Mouse (Mus musculus) adrenal gland, adult 8-10 months (tissue): Measurements from ENCODE around the gene Eaf1. TPM values are rescaled to one million over a fixed set of nuclear protein-coding genes. Genes with fewer than 3 reads are reported as not detected.

ENCODE experiments used
- DNase-seq: peaks from one replicate; pipeline ENCODE4 v3.0.0; 2022
- total RNA-seq, 4 experiments: library from RNA; stranded (reverse); gene quantifications; 2 replicates each; pipeline ENCODE4 v1.2.4; 2022

The Eaf1 gene
- total RNA-seq, 4 experiments from 2014 or later: 45.1 to 53.4 (median 49.7) TPM

DNA sequence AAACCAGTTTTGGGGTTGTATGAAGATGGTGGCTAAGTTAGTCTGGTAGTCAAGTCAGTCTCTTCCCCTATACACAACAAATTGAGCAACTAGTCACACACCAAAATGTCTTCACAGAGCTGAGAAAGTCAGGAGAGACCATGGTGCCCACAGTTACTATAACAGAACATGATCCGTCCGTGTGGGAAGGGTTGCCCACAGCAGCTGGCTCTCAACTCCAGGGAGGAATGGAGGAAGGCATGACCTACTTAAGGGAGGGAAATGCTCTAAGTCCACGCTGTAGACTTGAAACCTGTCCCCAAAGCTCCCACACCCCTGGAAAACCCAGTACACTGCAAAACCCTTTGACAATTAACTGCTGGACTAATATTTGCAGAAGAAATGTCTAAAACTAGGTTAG is 16.1 kb downstream of the Eaf1 start:
- no peak for DNase-seq

DNA sequence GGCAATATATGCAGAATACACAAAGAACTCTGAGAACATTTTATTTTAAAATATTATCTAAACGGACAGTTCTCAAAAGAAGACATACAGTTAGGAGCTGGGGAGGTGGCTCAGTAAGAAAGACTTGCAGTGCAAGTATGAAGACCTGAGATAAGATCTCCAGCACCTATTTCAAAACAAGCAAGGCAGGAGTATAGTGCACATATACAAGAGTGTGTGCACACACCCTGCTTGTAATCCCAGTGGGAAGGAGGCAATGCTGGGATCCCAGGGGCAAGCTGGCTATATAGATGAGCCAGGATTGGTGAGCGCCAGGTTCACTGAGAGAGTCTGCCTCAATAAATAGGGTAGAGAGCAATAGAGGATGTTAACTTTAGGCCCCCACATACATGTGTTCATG is 21.7 kb downstream of the Eaf1 start:
- DNase-seq: no peak

DNA sequence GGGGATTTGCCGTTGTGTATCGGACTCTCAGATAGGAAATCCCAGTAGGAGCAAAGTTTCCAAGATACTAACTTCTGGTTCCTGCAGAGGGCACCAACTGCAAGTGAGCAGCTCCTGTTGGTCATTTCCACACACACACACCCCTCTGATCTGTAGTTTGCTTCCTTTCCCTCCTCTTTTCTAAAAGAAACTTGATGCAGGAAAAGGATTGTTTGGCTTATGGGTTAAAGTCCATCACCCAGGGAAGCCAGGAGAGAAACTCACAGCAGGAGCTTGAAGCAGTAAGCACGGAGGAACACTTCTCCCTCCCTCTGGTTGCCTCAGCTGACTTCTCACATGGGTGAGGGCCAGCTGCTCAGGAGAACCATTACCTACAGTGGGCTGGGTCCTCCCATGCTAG is 25.0 kb downstream of the Eaf1 start:
- DNase-seq: no peak

DNA sequence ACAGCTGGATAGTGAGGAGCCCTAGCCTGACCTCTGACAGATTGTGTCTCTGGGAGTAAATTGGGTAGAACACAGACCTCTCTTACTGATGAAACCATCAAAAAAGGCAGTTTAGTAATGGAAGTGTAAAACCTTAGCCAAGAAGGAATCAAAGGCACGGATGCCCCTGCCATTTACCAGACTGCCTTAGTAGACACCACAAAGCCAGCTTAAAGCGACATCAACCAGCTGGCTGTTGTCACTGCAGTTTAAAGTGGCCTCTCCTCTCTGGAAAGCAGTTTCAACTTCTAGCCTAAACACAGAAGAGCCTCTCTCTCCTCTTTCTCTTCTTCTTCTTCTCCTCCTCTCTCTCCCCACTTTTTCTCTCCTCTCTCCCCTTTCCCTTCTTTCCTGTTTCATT is 27.1 kb downstream of the Eaf1 start:
- DNase-seq: no peak

DNA sequence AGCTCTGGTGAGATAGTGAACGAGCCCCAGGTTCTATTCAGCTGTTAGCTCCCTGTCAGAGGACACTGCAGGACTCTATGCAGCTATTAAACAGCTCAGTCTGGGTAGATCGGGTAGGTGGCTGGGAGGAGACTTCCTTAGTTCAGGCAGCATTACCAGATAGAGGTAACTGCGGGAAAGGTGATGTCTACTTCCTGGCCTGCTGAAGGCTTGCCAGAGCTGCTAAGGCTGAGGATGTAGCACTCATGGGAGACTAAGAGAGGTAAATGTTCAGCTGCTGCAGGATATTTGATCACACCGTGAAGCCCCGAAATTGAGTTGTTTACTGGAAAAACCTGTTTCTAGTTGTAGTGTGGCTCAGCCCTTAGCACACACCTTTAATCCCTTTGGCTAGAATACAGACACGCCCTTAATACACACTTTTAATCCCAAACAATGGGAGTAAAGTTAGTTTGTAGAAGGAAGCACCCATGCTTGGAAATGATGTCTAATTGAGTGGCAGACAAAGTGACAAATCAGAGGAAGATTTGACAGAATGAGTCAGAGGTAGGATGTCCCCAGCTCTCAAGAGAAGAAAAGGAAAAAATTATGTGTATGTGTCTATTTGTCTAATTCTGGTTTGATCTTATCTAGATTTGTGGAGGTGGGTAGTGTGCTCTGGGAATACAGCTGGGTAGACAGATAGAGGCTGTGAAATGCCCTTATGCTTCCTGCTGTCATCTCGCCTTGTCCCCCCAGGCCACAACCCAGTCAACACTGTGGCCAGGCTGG is 31.0 kb downstream of the Eaf1 start:
- no peak for DNase-seq

DNA sequence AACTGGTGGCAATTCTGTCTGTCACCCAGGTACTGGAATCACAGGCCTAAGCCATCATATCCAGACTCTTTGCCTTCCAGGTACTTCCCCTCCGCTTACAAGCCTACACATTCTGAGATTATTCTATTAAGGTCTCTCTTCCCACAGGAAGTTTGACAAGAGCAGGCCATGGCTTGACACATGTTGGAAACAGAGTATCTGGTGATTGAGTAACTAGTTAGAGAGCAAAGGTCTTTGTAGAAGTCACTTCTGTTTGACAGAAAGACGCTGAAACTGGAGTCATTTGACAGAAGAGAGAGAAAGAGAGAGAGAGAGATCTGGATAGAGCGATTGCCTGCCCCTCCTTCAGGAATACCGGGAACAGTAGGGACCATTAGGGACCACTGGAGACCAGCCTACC is 36.6 kb downstream of the Eaf1 start:
- DNase-seq: no peak

DNA sequence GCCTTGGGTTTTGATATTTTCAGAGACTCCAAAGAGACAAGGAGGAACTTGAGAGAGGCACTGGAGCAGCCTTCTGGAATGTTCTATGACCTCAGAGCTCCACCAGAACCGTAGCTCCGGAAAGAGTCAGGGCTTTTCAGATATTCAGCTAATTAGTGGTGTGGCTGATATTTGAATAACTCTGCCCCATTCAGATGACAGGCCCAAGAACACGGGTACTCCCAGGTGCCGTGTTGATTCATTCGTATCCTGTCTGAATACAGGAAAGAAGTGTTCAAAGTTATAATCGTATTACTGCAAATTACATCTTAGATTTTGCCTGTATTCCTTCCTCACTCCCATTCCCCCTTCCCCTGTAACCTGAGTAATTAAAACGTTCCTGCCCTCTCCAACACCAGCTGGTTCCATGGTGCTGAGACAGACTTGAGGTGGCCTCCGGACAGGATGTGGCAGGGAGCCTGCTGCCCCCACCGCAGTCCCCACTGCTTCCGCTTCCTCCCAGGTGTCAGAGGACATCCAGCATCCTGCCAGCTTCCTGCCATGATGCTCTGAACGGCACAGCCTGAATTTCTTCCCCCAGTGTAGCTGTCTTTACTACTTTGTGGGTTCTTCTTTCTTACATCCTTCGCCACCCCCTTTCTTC is 37.4 kb downstream of the Eaf1 start:
- no peak for DNase-seq

DNA sequence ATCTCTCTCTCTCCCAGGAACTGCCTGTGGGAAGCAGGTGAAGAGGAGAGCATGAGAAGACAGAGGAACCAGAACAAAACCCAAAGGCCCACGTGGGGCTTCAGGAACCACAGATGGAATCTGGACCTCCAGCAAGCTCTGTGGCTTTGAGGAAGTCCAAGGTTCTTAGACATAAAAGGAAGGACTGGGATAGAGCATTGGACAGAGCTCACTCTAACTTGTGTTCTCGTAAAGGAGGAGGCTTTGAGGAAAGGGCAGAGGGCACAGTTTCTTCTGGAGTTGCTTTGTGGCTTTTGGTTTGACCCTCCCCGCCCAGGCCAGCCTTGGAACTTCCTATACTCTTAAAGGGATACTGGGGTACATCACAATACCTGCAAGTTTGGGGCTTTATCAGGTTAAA is 38.5 kb downstream of the Eaf1 start:
- no peak for DNase-seq

DNA sequence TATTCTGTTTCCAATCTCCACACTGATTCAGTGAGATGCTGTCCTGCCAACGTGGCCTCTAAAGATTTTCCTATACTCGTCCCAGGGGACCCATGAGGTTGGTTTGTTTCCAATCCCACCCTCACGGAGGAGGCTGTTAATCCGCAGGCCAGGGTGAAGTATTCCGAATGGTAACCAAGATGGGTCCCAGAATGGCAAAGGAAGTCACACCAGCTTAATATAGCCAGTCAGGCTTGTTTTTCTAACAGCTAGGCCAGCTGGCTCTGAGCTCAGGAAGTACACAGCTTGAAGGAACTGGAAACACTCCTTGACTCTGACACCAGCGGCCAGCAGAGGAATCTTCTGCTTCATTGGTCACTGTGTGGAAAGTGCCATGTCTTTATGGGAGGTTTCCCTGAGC is 43.1 kb downstream of the Eaf1 start:
- DNase-seq: no peak

DNA sequence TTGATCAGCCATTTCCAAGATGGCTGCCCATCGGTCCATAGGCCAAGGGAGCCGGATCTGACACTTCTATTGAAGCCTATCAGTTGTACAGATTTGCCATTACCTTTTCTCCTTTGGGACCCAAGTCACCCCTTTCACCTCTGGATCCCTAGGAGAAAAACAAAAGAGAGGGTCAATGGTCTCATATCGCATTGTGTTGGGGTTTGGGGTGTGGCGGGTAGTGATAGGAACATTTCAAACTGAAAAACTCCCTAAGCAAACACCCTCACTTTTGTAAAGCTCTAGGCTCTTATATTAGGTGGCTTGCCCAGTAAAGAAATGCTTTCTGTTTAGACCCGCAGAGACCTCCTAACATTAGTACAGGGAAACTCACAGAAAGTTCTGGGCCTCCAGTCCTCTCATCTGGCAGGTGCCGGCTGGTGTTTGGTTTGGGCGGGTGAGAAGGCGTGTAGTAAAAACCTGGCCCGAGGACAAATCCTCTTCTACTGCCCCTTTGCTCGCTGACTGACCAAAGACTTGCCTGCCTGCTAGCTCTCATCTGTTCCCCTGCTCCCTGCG is 49.8 kb downstream of the Eaf1 start:
- no peak for DNase-seq

DNA sequence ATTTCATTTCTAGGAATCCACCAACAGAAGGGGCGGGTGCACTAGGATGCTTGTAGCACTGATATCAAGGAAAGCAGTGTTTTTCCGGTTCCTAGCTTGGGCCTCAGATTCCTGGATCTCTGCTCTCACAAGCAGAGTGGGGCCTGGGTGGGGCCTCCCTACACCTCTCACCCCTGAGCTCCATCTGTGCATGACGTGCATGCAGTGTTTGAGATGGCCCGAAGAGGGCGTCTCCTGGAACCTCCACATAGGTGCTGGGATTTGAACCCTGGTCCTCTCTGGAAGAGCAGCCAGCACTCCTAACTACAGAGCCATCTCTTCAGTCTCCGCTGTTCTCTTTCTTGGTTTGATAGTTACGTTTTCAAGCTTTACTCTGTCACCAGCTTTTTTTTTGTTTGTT is 60.8 kb downstream of the Eaf1 start:
- no peak for DNase-seq

DNA sequence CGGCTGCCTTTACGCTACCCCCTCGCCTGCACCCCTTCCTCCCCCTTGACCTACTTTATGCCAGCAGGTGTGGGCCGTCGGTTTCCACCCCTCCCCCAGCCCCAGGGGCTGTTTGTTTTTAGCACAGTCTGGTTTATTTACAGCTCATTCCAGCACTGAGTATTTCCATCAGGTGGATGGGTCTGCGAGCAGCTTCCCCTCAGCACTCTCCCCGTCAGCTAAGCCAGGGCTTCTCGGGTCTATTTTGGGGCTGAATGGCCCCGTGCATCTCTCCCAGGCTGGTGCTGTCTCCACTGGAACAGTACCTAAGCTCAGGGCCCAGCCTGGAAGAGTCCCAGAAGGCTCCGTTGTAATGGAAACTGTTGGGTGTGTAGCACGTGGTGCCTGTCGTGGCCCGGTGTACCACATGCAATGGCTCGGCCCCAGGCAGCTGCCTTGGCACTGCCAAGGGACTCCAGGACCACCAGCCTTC is 61.8 kb downstream of the Eaf1 start:
- DNase-seq: no peak

DNA sequence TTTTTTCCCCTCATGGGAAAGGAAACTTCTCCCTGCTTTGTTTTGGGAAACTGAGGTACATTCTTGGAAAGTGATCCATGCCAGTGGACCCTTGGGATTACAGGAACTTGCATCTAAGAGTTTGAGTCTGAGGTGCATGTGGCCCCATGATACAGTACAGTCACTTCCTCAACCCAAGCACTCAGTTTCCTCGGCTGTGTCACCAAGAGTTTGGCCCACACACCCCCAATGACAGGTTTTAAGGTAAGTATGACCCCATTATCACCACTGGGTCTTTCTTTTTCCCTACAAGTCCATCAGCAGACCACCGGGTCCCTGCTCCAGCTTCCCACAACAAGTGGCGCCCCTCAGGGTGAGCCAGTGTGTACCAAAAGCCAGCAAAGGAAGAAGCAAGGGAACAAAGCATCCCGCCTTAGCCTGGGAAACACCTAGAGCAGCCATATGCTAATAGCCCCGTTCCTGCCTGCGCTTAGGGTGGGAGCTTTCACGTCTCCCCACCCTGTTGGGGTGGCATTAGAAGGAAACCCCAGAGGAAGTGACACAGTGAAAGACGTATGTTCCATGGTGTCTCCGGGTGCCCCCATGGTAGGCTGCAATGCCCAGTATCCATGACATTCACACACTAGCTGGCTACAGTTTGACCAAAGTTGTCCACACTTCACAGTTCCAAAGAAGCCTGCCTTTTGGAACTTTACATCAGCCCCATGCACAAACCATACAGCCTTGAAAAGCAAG is 62.5 kb downstream of the Eaf1 start:
- no peak for DNase-seq

DNA sequence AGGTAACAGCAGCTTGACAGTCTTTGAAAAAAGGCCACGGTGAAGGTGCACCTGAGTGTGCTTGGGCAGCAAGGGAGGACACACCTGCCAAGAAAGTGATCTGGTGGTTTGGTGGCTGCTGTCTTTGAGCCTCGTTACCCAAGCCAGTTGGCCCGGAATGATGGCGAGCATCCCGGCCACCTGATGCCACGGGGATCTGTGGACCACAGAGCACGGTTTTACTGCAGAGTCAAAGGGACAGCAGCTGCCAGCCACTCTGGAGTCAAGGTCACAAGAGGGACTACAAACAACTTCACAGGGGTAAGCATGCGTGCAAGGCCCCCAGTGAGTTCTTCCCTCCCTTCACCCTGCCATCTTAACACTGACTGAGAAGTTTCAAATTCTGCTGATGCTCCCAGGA is 63.1 kb downstream of the Eaf1 start:
- no peak for DNase-seq

DNA sequence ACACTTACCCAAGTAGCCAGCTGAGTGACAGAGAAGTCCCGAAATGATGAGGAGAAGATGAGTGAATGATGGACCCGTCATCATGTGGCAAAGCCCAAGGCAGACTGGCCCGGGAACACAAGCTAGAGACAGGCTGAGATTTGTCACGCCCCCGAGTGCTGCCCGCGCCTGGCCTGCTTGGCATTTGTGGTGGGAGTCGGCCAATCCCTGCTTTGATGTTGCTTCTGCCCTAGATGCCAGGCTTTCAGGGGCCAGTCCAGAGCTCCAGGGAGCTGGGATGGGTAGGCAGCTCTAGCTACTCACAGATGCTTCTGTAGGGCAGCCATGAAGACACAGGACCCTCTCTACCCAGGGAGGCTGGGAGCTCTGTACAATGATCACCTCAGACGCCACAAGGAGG is 63.6 kb downstream of the Eaf1 start:
- DNase-seq: no peak

DNA sequence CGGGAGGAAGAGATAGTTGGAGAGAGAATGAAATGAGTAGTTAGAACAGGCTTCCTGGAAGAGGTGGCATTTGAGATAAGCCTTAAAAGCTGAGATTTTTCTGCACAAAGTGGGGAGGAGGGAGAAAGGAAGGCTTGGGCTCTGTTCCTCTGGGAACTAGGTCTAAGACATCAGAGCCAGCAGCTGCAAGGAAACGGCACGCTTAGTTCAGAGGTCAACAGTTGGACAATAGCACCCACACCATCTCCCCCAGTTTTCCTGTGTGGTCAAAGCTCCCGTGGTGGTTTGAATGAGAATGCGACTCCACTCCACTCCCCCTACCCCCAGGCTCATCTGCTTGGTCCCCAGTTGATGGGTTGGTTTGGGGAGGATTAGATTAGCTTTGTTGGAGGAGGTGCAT is 65.0 kb downstream of the Eaf1 start:
- no peak for DNase-seq

Other genes starting within 250 kb of the Eaf1 start
- 1 to 10 TPM; 7.1 to 8.5 (median 8.2) TPM for gene Phf7, start 243.1 kb upstream of the Eaf1 start, total RNA-seq
- 10 to 100 TPM; 64.5 to 70.6 (median 68.0) TPM for gene Bap1, start 242.9 kb upstream of the Eaf1 start, total RNA-seq
- 1 to 10 TPM; 1.6 to 5.4 (median 3.1) TPM for gene Dnah1, start 170.5 kb upstream of the Eaf1 start, total RNA-seq
- gene Capn7, start 157.8 kb upstream of the Eaf1 start, total RNA-seq: 10 to 100 TPM; 42.7 to 51.4 (median 48.7) TPM
- 100 to 1,000 TPM; 112 to 172 (median 115) TPM for gene Sh3bp5, start 58.3 kb upstream of the Eaf1 start, total RNA-seq
- gene Mettl6, start 641 bp downstream of the Eaf1 start, total RNA-seq: 10 to 100 TPM; 22.4 to 33.2 (median 27.2) TPM
- under 1 TPM in 1 of 4 experiments, not detected in 3; 0.10 TPM for gene Colq, start 96.9 kb downstream of the Eaf1 start, total RNA-seq
- not detected for gene Gm49387, start 146.5 kb downstream of the Eaf1 start, total RNA-seq
- 10 to 100 TPM; 49.5 to 78.3 (median 62.2) TPM for gene Btd, start 146.6 kb downstream of the Eaf1 start, total RNA-seq
- gene Hacl1, start 146.9 kb downstream of the Eaf1 start, total RNA-seq: 10 to 100 TPM; 30.2 to 50.3 (median 41.6) TPM